Mouse (Mus musculus): ENCODE measurements around the gene Klk1b16. TPM values are rescaled to one million over a fixed set of nuclear protein-coding genes. Genes with fewer than 3 reads are reported as not detected.

The Klk1b16 gene
- total and polyA plus RNA-seq, 2 experiments from 2014 or later: not detected

Other genes with a start within 250 kb of the Klk1b16 start
- gene Klk15, start 203.0 kb upstream of the Klk1b16 start, total RNA-seq (2014; rRNA removed): not detected in 2 replicates
- gene Klk15, start 203.0 kb upstream of the Klk1b16 start, polyA plus RNA-seq (2015; fragmentation: Nextera tagmentation; extraction: Ambion mirVana): not detected in 2 replicates
- gene Klk1b8, start 186.1 kb upstream of the Klk1b16 start, total RNA-seq (2014; rRNA removed): not detected in 2 replicates
- not detected in 2 replicates for gene Klk1b8, start 186.1 kb upstream of the Klk1b16 start, polyA plus RNA-seq (2015; fragmentation: Nextera tagmentation; extraction: Ambion mirVana)
- not detected in 2 replicates for gene Klk1b1, start 170.0 kb upstream of the Klk1b16 start, total RNA-seq (2014; rRNA removed)
- not detected in 2 replicates for gene Klk1b1, start 170.0 kb upstream of the Klk1b16 start, polyA plus RNA-seq (2015; fragmentation: Nextera tagmentation; extraction: Ambion mirVana)
- gene Klk1b9, start 160.7 kb upstream of the Klk1b16 start, total RNA-seq (2014; rRNA removed): not detected in 2 replicates
- not detected in 2 replicates for gene Klk1b9, start 160.7 kb upstream of the Klk1b16 start, polyA plus RNA-seq (2015; fragmentation: Nextera tagmentation; extraction: Ambion mirVana)
- gene Klk1b11, start 140.9 kb upstream of the Klk1b16 start, total RNA-seq (2014; rRNA removed): not detected in 2 replicates
- not detected in 2 replicates for gene Klk1b11, start 140.9 kb upstream of the Klk1b16 start, polyA plus RNA-seq (2015; fragmentation: Nextera tagmentation; extraction: Ambion mirVana)
- gene Klk1b26, start 124.6 kb upstream of the Klk1b16 start, total RNA-seq (2014; rRNA removed): not detected in 2 replicates
- gene Klk1b26, start 124.6 kb upstream of the Klk1b16 start, polyA plus RNA-seq (2015; fragmentation: Nextera tagmentation; extraction: Ambion mirVana): not detected in 2 replicates
- not detected in 2 replicates for gene Klk1b27, start 84.5 kb upstream of the Klk1b16 start, total RNA-seq (2014; rRNA removed)
- gene Klk1b27, start 84.5 kb upstream of the Klk1b16 start, polyA plus RNA-seq (2015; fragmentation: Nextera tagmentation; extraction: Ambion mirVana): not detected in 2 replicates
- gene Klk1b21, start 34.4 kb upstream of the Klk1b16 start, total RNA-seq (2014; rRNA removed): not detected in 2 replicates
- gene Klk1b21, start 34.4 kb upstream of the Klk1b16 start, polyA plus RNA-seq (2015; fragmentation: Nextera tagmentation; extraction: Ambion mirVana): not detected in 2 replicates
- gene Klk1b22, start 24.1 kb upstream of the Klk1b16 start, total RNA-seq (2014; rRNA removed): not detected in 2 replicates
- gene Klk1b22, start 24.1 kb upstream of the Klk1b16 start, polyA plus RNA-seq (2015; fragmentation: Nextera tagmentation; extraction: Ambion mirVana): not detected in 2 replicates
- not detected in 2 replicates for gene Klk1b24, start 51.5 kb downstream of the Klk1b16 start, total RNA-seq (2014; rRNA removed)
- not detected in 2 replicates for gene Klk1b24, start 51.5 kb downstream of the Klk1b16 start, polyA plus RNA-seq (2015; fragmentation: Nextera tagmentation; extraction: Ambion mirVana)
- not detected in 2 replicates for gene Klk1b3, start 61.4 kb downstream of the Klk1b16 start, total RNA-seq (2014; rRNA removed)
- gene Klk1b3, start 61.4 kb downstream of the Klk1b16 start, polyA plus RNA-seq (2015; fragmentation: Nextera tagmentation; extraction: Ambion mirVana): not detected in 2 replicates
- not detected in 2 replicates for gene Klk1b4, start 70.7 kb downstream of the Klk1b16 start, total RNA-seq (2014; rRNA removed)
- not detected in 2 replicates for gene Klk1b4, start 70.7 kb downstream of the Klk1b16 start, polyA plus RNA-seq (2015; fragmentation: Nextera tagmentation; extraction: Ambion mirVana)
- gene Klk1b5, start 79.2 kb downstream of the Klk1b16 start, total RNA-seq (2014; rRNA removed): not detected in 2 replicates
- not detected in 2 replicates for gene Klk1b5, start 79.2 kb downstream of the Klk1b16 start, polyA plus RNA-seq (2015; fragmentation: Nextera tagmentation; extraction: Ambion mirVana)
- gene Klk1, start 88.6 kb downstream of the Klk1b16 start, total RNA-seq (2014; rRNA removed): not detected in 2 replicates
- gene Klk1, start 88.6 kb downstream of the Klk1b16 start, polyA plus RNA-seq (2015; fragmentation: Nextera tagmentation; extraction: Ambion mirVana): not detected in 2 replicates
- not detected in 2 replicates for gene Gm36864, start 99.4 kb downstream of the Klk1b16 start, total RNA-seq (2014; rRNA removed)
- not detected in 2 replicates for gene Gm36864, start 99.4 kb downstream of the Klk1b16 start, polyA plus RNA-seq (2015; fragmentation: Nextera tagmentation; extraction: Ambion mirVana)
- 0.38 and 0.88 TPM in 2 replicates for gene 1700028J19Rik, start 109.9 kb downstream of the Klk1b16 start, total RNA-seq (2014; rRNA removed)
- gene 1700028J19Rik, start 109.9 kb downstream of the Klk1b16 start, polyA plus RNA-seq (2015; fragmentation: Nextera tagmentation; extraction: Ambion mirVana): 1.6 and 2.2 TPM in 2 replicates
- 329 and 379 TPM in 2 replicates for gene 2410002F23Rik, start 110.0 kb downstream of the Klk1b16 start, total RNA-seq (2014; rRNA removed)
- 279 and 286 TPM in 2 replicates for gene 2410002F23Rik, start 110.0 kb downstream of the Klk1b16 start, polyA plus RNA-seq (2015; fragmentation: Nextera tagmentation; extraction: Ambion mirVana)
- not detected in 2 replicates for gene Acp4, start 120.6 kb downstream of the Klk1b16 start, total RNA-seq (2014; rRNA removed)
- not detected in 2 replicates for gene Acp4, start 120.6 kb downstream of the Klk1b16 start, polyA plus RNA-seq (2015; fragmentation: Nextera tagmentation; extraction: Ambion mirVana)
- gene Gm15517, start 124.7 kb downstream of the Klk1b16 start, total RNA-seq (2014; rRNA removed): not detected in 2 replicates
- gene Gm15517, start 124.7 kb downstream of the Klk1b16 start, polyA plus RNA-seq (2015; fragmentation: Nextera tagmentation; extraction: Ambion mirVana): not detected in 2 replicates
- gene Clec11a, start 170.1 kb downstream of the Klk1b16 start, total RNA-seq (2014; rRNA removed): 3.2 and 3.9 TPM in 2 replicates
- gene Clec11a, start 170.1 kb downstream of the Klk1b16 start, polyA plus RNA-seq (2015; fragmentation: Nextera tagmentation; extraction: Ambion mirVana): 3.5 and 3.8 TPM in 2 replicates
- gene Shank1, start 173.5 kb downstream of the Klk1b16 start, total RNA-seq (2014; rRNA removed): 48.1 and 60.3 TPM in 2 replicates
- 33.9 and 39.2 TPM in 2 replicates for gene Shank1, start 173.5 kb downstream of the Klk1b16 start, polyA plus RNA-seq (2015; fragmentation: Nextera tagmentation; extraction: Ambion mirVana)
- 119 and 144 TPM in 2 replicates for gene Syt3, start 247.3 kb downstream of the Klk1b16 start, total RNA-seq (2014; rRNA removed)
- 88.4 and 96.7 TPM in 2 replicates for gene Syt3, start 247.3 kb downstream of the Klk1b16 start, polyA plus RNA-seq (2015; fragmentation: Nextera tagmentation; extraction: Ambion mirVana)
- gene 1700008O03Rik, start 249.1 kb downstream of the Klk1b16 start, total RNA-seq (2014; rRNA removed): 0.38 and 1.4 TPM in 2 replicates
- 3.8 and 5.2 TPM in 2 replicates for gene 1700008O03Rik, start 249.1 kb downstream of the Klk1b16 start, polyA plus RNA-seq (2015; fragmentation: Nextera tagmentation; extraction: Ambion mirVana)